Mouse (Mus musculus) kidney, postnatal 0 days (tissue): Measurements from ENCODE around the gene Cd72. TPM values are rescaled to one million over a fixed set of nuclear protein-coding genes. Genes with fewer than 3 reads are reported as not detected.
A peak's percentile ranks its signal among the peaks of the same experiment; 100 is the strongest.

Experiments
- ATAC-seq: fragments of 200-750 bp; cut with Nextera tagmentation; replicated peaks from 2 replicates; pipeline ENCODE4 v1.8.0; 2017; ENCODE audit warnings: low read depth, moderate number of reproducible peaks, moderate TSS enrichment, moderate library complexity; ENCODE audit not compliant: low FRiP score
- DNase-seq: peaks from one replicate; pipeline ENCODE4 v3.0.0-alpha.2; 2016; ENCODE audit warnings: low spot score
- H3K27ac ChIP-seq: fragments of 300-500 bp; sonication (generic); 2 replicates; pipeline ENCODE4 v1.5.1; 2014; ENCODE audit warnings: mild to moderate bottlenecking
- H3K27me3 ChIP-seq: fragments of 300-500 bp; sonication (generic); 2 replicates; pipeline ENCODE4 v1.6.1; 2014; ENCODE audit warnings: low read length, mixed read lengths; ENCODE audit not compliant: insufficient read depth
- H3K36me3 ChIP-seq: fragments of 300-500 bp; sonication (generic); 2 replicates; pipeline ENCODE4 v1.6.1; 2014; ENCODE audit warnings: low read length, mixed read lengths; ENCODE audit not compliant: insufficient read depth
- H3K4me1 ChIP-seq: fragments of 300-500 bp; sonication (generic); replicated peaks from 2 replicates; pipeline ENCODE4 v1.6.1; 2014; ENCODE audit warnings: antibody characterized with exemption, low read length, mixed read lengths; ENCODE audit not compliant: insufficient read depth
- H3K4me2 ChIP-seq: fragments of 300-500 bp; sonication (generic); 2 replicates; pipeline ENCODE4 v1.6.1; 2014; ENCODE audit warnings: mild to moderate bottlenecking, low read length, moderate library complexity, mixed read lengths
- H3K4me3 ChIP-seq: fragments of 300-500 bp; sonication (generic); replicated peaks from 2 replicates; pipeline ENCODE4 v1.5.1; 2014; ENCODE audit warnings: low read depth, low read length
- H3K9ac ChIP-seq: fragments of 300-500 bp; sonication (generic); 2 replicates; pipeline ENCODE4 v1.6.1; 2014; ENCODE audit warnings: low read depth, low read length
- H3K9me3 ChIP-seq: fragments of 300-500 bp; sonication (generic); replicated peaks from 2 replicates; pipeline ENCODE4 v1.6.1; 2016; ENCODE audit warnings: low read length, inconsistent platforms, mixed read lengths
- CTCF ChIP-seq: IDR thresholded peaks from 2 replicates; pipeline ENCODE4 v1.5.1; 2016; ENCODE audit warnings: antibody characterized with exemption, low read depth, mild to moderate bottlenecking, moderate library complexity
- WGBS: fragments of 180-500 bp; shearing (Covaris S2); extraction: QIAGEN DNeasy Blood & Tissue Kit; methylation state at CpG from one replicate; pipeline ENCODE4 v1.1.7; 2014; 5-methylcytosine and 5-hydroxymethylcytosine counted together
- polyA plus RNA-seq: library from polyadenylated mRNA; unstranded; fragments of >200 nt; fragmentation: Nextera tagmentation; extraction: Ambion mirVana; gene quantifications from 2 replicates; pipeline ENCODE4 v1.2.1, GENCODE M21; 2015

Cd72 gene
- 2.9 and 5.0 TPM in 2 replicates for polyA plus RNA-seq

GRCm38 (mm10) chr4:43454041-43454836 is at the start of gene Cd72:
Gene Cd72, minus strand, starts transcription at chr4:43454628.
- no peaks in the 10 kb centered on the region for H3K27me3 ChIP-seq
- no peaks in the 10 kb centered on the region for H3K36me3 ChIP-seq
- peak within 1 kb of the TSS; percentile 56 for H3K4me2 ChIP-seq
- no peak within 1 kb of the TSS for H3K27ac ChIP-seq
- ATAC-seq (peak; percentile 54), DNase-seq (peak; percentile 51)
- 0 out of 2 replicates have a peak within 1 kb of the TSS, but pooled peaks have one; percentile 4 for H3K9ac ChIP-seq
- H3K4me1 ChIP-seq = peaks cover 17% of the 10 kb centered on the region
- H3K4me3 ChIP-seq = peak within 1 kb of the TSS; percentile 13
- WGBS = 20% methylated on average over 20 of the region's 20 CpGs
- peak; percentile 22; the same call in 1 of the 2 replicates for TF ChIP-seq CTCF
- H3K9me3 ChIP-seq = no peaks in the 10 kb centered on the region

- DNase-seq = no peak
Observed at GRCm38 (mm10) chr4:43503506-43503905, 49.1 kb upstream of the Cd72 start.

GRCm38 (mm10) chr4:43503041-43503440 is 48.6 kb upstream of the Cd72 start:
- Histone ChIP-seq H3K9me3 (no peaks in the 10 kb centered on the region), H3K4me2 (no peak overlapping the region), H3K27me3 (no peaks in the 10 kb centered on the region), H3K4me3 (no peak overlapping the region), H3K4me1 (peaks cover 8% of the 10 kb centered on the region; the same call in 1 of the 2 replicates), H3K9ac (no peak overlapping the region), H3K36me3 (no peaks in the 10 kb centered on the region), H3K27ac (no peak overlapping the region)
- DNase-seq (no peak), ATAC-seq (no peak)
- 69% methylated on average over 2 of the region's 2 CpGs for WGBS
- no peak for TF ChIP-seq CTCF

More at GRCm38 (mm10) chr4:43503506-43503905, 49.1 kb upstream of the Cd72 start:
- no peak for TF ChIP-seq CTCF
- Histone ChIP-seq H3K4me1 (0 out of 2 replicates have a peak, but pooled peaks cover 8% of the 10 kb centered on the region), H3K9ac (no peak overlapping the region), H3K27me3 (no peaks in the 10 kb centered on the region), H3K4me2 (no peak overlapping the region), H3K4me3 (no peak overlapping the region), H3K36me3 (no peaks in the 10 kb centered on the region), H3K27ac (no peak overlapping the region), H3K9me3 (no peaks in the 10 kb centered on the region)
- WGBS = 70% methylated on average over 6 of the region's 6 CpGs
- ATAC-seq = peak; percentile 46; the same call in 1 of the 2 replicates

GRCm38 (mm10) chr4:43499407-43500333 is 45.2 kb upstream of the Cd72 start, which contains the start of gene Arhgef39:
Gene Arhgef39, minus strand, starts transcription at chr4:43499695.
- peak within 1 kb of the TSS; percentile 79 for H3K4me2 ChIP-seq
- H3K4me1 ChIP-seq = peaks cover 10% of the 10 kb centered on the region; the same call in 1 of the 2 replicates
- no peak; the same call in 1 of the 2 replicates for TF ChIP-seq CTCF
- no peaks in the 10 kb centered on the region for H3K9me3 ChIP-seq
- H3K4me3 ChIP-seq = peak within 1 kb of the TSS; percentile 45
- H3K27ac ChIP-seq = peak within 1 kb of the TSS; percentile 59; the same call in 1 of the 2 replicates
- peak; percentile 83 for ATAC-seq
- peak; percentile 93 for DNase-seq
- 7% methylated on average over 50 of the region's 50 CpGs for WGBS
- peak within 1 kb of the TSS; percentile 51 for H3K9ac ChIP-seq
- H3K27me3 ChIP-seq = no peaks in the 10 kb centered on the region
- H3K36me3 ChIP-seq = peaks cover 15% of the 10 kb centered on the region

DNA sequence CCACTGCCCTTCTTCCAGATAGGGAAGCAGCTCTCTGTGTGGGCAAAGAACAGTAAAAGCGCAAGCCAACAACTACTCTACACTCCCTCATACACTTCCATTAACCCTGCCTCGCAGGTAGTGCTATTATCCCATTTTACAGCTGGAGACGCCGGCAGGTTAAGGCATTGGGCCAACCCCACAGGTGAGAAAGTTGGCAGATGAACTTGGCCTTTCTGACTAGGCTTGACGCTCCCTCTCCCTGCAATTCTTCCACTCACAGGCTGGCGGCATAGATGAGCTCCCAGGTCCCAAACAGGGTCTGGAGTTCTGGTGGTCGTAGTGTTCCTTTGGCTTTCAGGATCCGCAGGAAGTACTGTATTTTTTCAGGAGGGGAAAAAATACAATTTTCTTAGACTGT is 44.6 kb upstream of the Cd72 start:
- DNase-seq = peak; percentile 76
- peak overlapping the region; percentile 59; the same call in 1 of the 2 replicates for H3K27ac ChIP-seq

More for the DNA sequence above, 44.6 kb upstream of the Cd72 start:
- Histone ChIP-seq H3K4me1 (peaks cover 10% of the 10 kb centered on the region; the same call in 1 of the 2 replicates), H3K4me2 (peak overlapping the region; percentile 79), H3K9ac (peak overlapping the region; percentile 51), H3K9me3 (no peaks in the 10 kb centered on the region), H3K36me3 (peaks cover 15% of the 10 kb centered on the region), H3K27me3 (no peaks in the 10 kb centered on the region), H3K4me3 (peak overlapping the region; percentile 45)
- WGBS = 18% methylated on average over 8 of the region's 8 CpGs
- ATAC-seq = no peak
- TF ChIP-seq CTCF = peak; percentile 53
